Comparison of ENCODE assay signal across 30 mouse cellular contexts in genomic region chr17:45401126-45401905, GRCm38 (mm10). TPM values are rescaled to one million over a fixed set of nuclear protein-coding genes. Genes with fewer than 3 reads are reported as not detected.
DNase-seq lines count a peak whose midpoint lies in the region; ATAC-seq and TF ChIP-seq lines count a peak whose summit lies in the region.
"Had no signal": no experiment of that assay in that cellular context is flagged by ENCODE, and none has a peak within 500 bp of the region (broad histone marks: within the 10 kb centered on the region; RNA-seq: fewer than 3 reads in every experiment).

No protein-coding gene starts in this region.

- TF ChIP-seq CTCF in lung, postnatal 0 days (IDR thresholded peaks at IDR 0.05), result no peak
- no peak for TF ChIP-seq CTCF in bone marrow macrophage, adult 2 months (IDR thresholded peaks at IDR 0.05; ENCODE audit: low read depth, low read length)

- no peak for TF ChIP-seq POLR2A in bone marrow macrophage, adult 2 months (IDR thresholded peaks at IDR 0.05; ENCODE audit: borderline replicate concordance, low read depth, low read length)
- no peak for TF ChIP-seq POLR2A in myocyte (IDR thresholded peaks at IDR 0.05; ENCODE audit: insufficient read length, low read depth)

- peaks cover 28% of the 10 kb centered on the region for H3K4me1 ChIP-seq in heart, embryonic 13.5 days
- H3K4me1 ChIP-seq in lung, postnatal 0 days (ENCODE audit: insufficient read depth, low read depth, low read length), result no peaks in the 10 kb centered on the region
- H3K4me1 ChIP-seq in bone marrow macrophage, adult 2 months (ENCODE audit: control insufficient read depth, insufficient read depth, low read length), result peaks cover 26% of the 10 kb centered on the region
- H3K4me1 ChIP-seq: hindbrain, embryonic 10.5 days; midbrain, embryonic 12.5 days had no signal

- H3K4me3 ChIP-seq in heart, embryonic 13.5 days, result no peak overlapping the region
- no peak overlapping the region for H3K4me3 ChIP-seq in lung, postnatal 0 days (ENCODE audit: low read depth, low read length)
- no peak overlapping the region for H3K4me3 ChIP-seq in bone marrow macrophage, adult 2 months (ENCODE audit: insufficient read depth, low read length)
- no peak overlapping the region for H3K4me3 ChIP-seq in myocyte
- H3K4me3 ChIP-seq: forebrain, embryonic 12.5 days; heart, embryonic 12.5 days; hindbrain, embryonic 10.5 days; limb, embryonic 10.5 days; limb, embryonic 15.5 days; liver, embryonic 15.5 days; megakaryocyte, embryonic 14.5 days; midbrain, embryonic 12.5 days; neural tube, embryonic 13.5 days had no signal

- intact Hi-C loops in heart, postnatal 36 days (cut with DNase I), result loop anchor here (10.0 kb wide), 1 partner anchor 947 kb away; no protein-coding TSS in a partner anchor

- H3K9ac ChIP-seq in heart, embryonic 13.5 days, result no peak overlapping the region
- H3K9ac ChIP-seq in lung, postnatal 0 days (replicated peaks; ENCODE audit: low read depth), result no peak overlapping the region
- H3K9ac ChIP-seq: forebrain, embryonic 12.5 days; forebrain, postnatal 0 days; heart, embryonic 12.5 days; limb, embryonic 15.5 days; liver, embryonic 15.5 days; lung, embryonic 14.5 days; midbrain, embryonic 12.5 days; neural tube, embryonic 13.5 days had no signal

- 77% methylated on average over 5 of the region's 5 CpGs for WGBS in heart, embryonic 13.5 days
- WGBS in lung, postnatal 0 days, result 82% methylated on average over 5 of the region's 5 CpGs

- no peak for TF ChIP-seq EP300 in lung, postnatal 0 days (IDR thresholded peaks at IDR 0.05)

- 0 out of 2 replicates have a peak overlapping the region, but pooled peaks have one; percentile 0 for H3K27ac ChIP-seq in heart, embryonic 13.5 days (replicated peaks)
- no peak overlapping the region for H3K27ac ChIP-seq in lung, postnatal 0 days (ENCODE audit: low read length)
- peak overlapping the region; percentile 77 for H3K27ac ChIP-seq in bone marrow macrophage, adult 2 months (ENCODE audit: insufficient read depth, low read depth, low read length)
- H3K27ac ChIP-seq: forebrain, embryonic 12.5 days; hindbrain, embryonic 10.5 days; limb, embryonic 10.5 days; limb, embryonic 15.5 days; liver, embryonic 15.5 days; midbrain, embryonic 12.5 days; neural tube, embryonic 13.5 days had no signal

- H3K4me2 ChIP-seq in heart, embryonic 13.5 days, result no peak overlapping the region
- no peak overlapping the region for H3K4me2 ChIP-seq in lung, postnatal 0 days (replicated peaks; ENCODE audit: low read depth, low read length)
- peak overlapping the region; percentile 26 for H3K4me2 ChIP-seq in myocyte (ENCODE audit: low read depth)
- H3K4me2 ChIP-seq: forebrain, embryonic 12.5 days; limb, embryonic 15.5 days; liver, embryonic 15.5 days; lung, embryonic 14.5 days; midbrain, embryonic 12.5 days; neural tube, embryonic 13.5 days had no signal

- H3K9me3 ChIP-seq in heart, embryonic 13.5 days, result no peaks in the 10 kb centered on the region
- H3K9me3 ChIP-seq in lung, postnatal 0 days (ENCODE audit: low read length), result no peaks in the 10 kb centered on the region
- H3K9me3 ChIP-seq: forebrain, embryonic 12.5 days; heart, embryonic 12.5 days; hindbrain, embryonic 10.5 days; limb, embryonic 10.5 days; limb, embryonic 15.5 days; liver, embryonic 15.5 days; megakaryocyte, embryonic 14.5 days; midbrain, embryonic 12.5 days; neural tube, embryonic 13.5 days had no signal

- peaks cover 48% of the 10 kb centered on the region for H3K36me3 ChIP-seq in heart, embryonic 13.5 days
- peaks cover 3% of the 10 kb centered on the region; the same call in 1 of the 2 replicates for H3K36me3 ChIP-seq in lung, postnatal 0 days (ENCODE audit: insufficient read depth, low read length)
- H3K36me3 ChIP-seq in myocyte (ENCODE audit: control insufficient read depth, insufficient read depth), result peaks cover 14% of the 10 kb centered on the region

- no peak for DNase-seq in heart, postnatal 36 days
- DNase-seq in lung, postnatal 0 days (ENCODE audit: low spot score), result peak; percentile 17
- DNase-seq in lung, postnatal 4 days, result no peak
- no peak for DNase-seq in right cerebral cortex, adult 2 months (ENCODE audit: low spot score in 2 of 2)
- DNase-seq in spleen, postnatal 4 days (ENCODE audit: low spot score in 2 of 2), result no peak
- DNase-seq: adrenal gland, postnatal 14 days; cerebellum, adult 18-20 months; cerebellum, postnatal 25 days; forebrain, postnatal 0 days; gastrocnemius, postnatal 25 days; heart, adult 18-20 months; heart, postnatal 10 days; layer of hippocampus, postnatal 36 days; lung, embryonic 14.5 days; thymus, postnatal 4 days had no signal

- H3ac ChIP-seq in myocyte (ENCODE audit: control insufficient read depth, insufficient read length), result no peak overlapping the region

- no peak for ATAC-seq in heart, embryonic 13.5 days (ENCODE audit: extremely low read depth, insufficient number of reproducible peaks, low FRiP score, low TSS enrichment)
- no peak for ATAC-seq in lung, postnatal 0 days
- ATAC-seq: forebrain, postnatal 0 days; hindbrain, embryonic 16.5 days; Patski had no signal

- H3K27me3 ChIP-seq in heart, embryonic 13.5 days (replicated peaks), result no peaks in the 10 kb centered on the region
- no peaks in the 10 kb centered on the region for H3K27me3 ChIP-seq in lung, postnatal 0 days (replicated peaks; ENCODE audit: insufficient read depth, low read length)
- no peaks in the 10 kb centered on the region for H3K27me3 ChIP-seq in myocyte (ENCODE audit: control insufficient read depth, insufficient read depth, insufficient read length)
- H3K27me3 ChIP-seq: CH12.LX; forebrain, embryonic 12.5 days; heart, embryonic 12.5 days; limb, embryonic 15.5 days; liver, embryonic 15.5 days; megakaryocyte, embryonic 14.5 days; midbrain, embryonic 12.5 days; neural tube, embryonic 13.5 days; Patski had no signal

- H3K79me2 ChIP-seq in myocyte (ENCODE audit: control insufficient read depth, insufficient read depth), result peaks cover 48% of the 10 kb centered on the region

TF ChIP-seq in myocyte, 11 proteins besides CTCF, POLR2A, EP300 and RAD21:
- no peak for TF ChIP-seq REST (IDR thresholded peaks at IDR 0.05; ENCODE audit: insufficient read depth, insufficient read length)
- TF ChIP-seq MYOG (IDR thresholded peaks at IDR 0.05; ENCODE audit: control insufficient read depth in 1 of 3, insufficient read depth in 1 of 3, insufficient read length in 2 of 3, low read depth in 2 of 3), result no peak
- TF ChIP-seq CEBPB (IDR thresholded peaks at IDR 0.05; ENCODE audit: insufficient read depth, poor library complexity, severe bottlenecking), result no peak
- TF ChIP-seq SRF (IDR thresholded peaks at IDR 0.05; ENCODE audit: control insufficient read depth, insufficient read length, low read depth), result no peak
- TF ChIP-seq POLR2AphosphoS2 (IDR thresholded peaks at IDR 0.05; ENCODE audit: insufficient read length, low read depth), result no peak
- TF ChIP-seq USF1 (IDR thresholded peaks at IDR 0.05; ENCODE audit: low read depth), result no peak
- TF ChIP-seq MAX (IDR thresholded peaks at IDR 0.05; ENCODE audit: low read depth), result no peak
- no peak for TF ChIP-seq MYOD1 (IDR thresholded peaks at IDR 0.05; ENCODE audit: control insufficient read depth in 1 of 3, insufficient read length in 2 of 3, low read depth in 2 of 3)
- no peak for TF ChIP-seq TCF3 (IDR thresholded peaks at IDR 0.05; ENCODE audit: insufficient read length, low read depth)
- no peak for TF ChIP-seq TCF12 (IDR thresholded peaks at IDR 0.05; ENCODE audit: insufficient read depth, poor library complexity, severe bottlenecking)
- no peak for TF ChIP-seq E2F4 (IDR thresholded peaks at IDR 0.05; ENCODE audit: insufficient read depth)

RNA-seq across cellular contexts. Expression of gene Cdc5l, which starts 32.2 kb away (rescaled TPM):
- 48.1 and 48.2 TPM in 2 replicates for polyA plus RNA-seq in heart, embryonic 13.5 days (2015; fragmentation: Nextera tagmentation; extraction: Ambion mirVana)
- 10 to 100 TPM; 36.2 to 38.2 TPM for total RNA-seq in heart, postnatal 36 days (2021)
- 30.3 and 37.8 TPM in 2 replicates for polyA plus RNA-seq in lung, postnatal 0 days (2015; fragmentation: Nextera tagmentation; extraction: Ambion mirVana)
- polyA plus RNA-seq in bone marrow macrophage, adult 2 months (2012; ENCODE audit: insufficient read depth, insufficient read length, missing spikeins), result 54.0 and 55.4 TPM in 2 replicates
- 26.8 TPM for polyA plus RNA-seq in myocyte (2012; fragmentation: generic; extraction: Trizol)
